Mouse (Mus musculus): ENCODE measurements around the gene Serpinb9. TPM values are rescaled to one million over a fixed set of nuclear protein-coding genes. Genes with fewer than 3 reads are reported as not detected.
A peak's percentile ranks its signal among the peaks of the same experiment; 100 is the strongest.
"Not testable (repeated sequence)": the region's sequence is repeated elsewhere in the genome, so short reads cannot be mapped to it uniquely, and the experiment has no call there.

Serpinb9 gene
- polyA plus RNA-seq, 1 experiment from 2014 or later = 39.7 TPM

- Histone ChIP-seq H3K36me3 (ENCODE audit: control insufficient read depth, insufficient read depth, low read length) (peaks cover 23% of the 10 kb centered on the region), H3K4me3 (ENCODE audit: low read length) (no peak overlapping the region), H3K9ac (ENCODE audit: low read length) (no peak overlapping the region), H3K4me2 (ENCODE audit: low read depth, low read length) (no peak overlapping the region), H3K9me3 (ENCODE audit: control insufficient read depth, low read length) (no peaks in the 10 kb centered on the region; the same call in 1 of the 2 replicates), H3K27me3 (ENCODE audit: control insufficient read depth, insufficient read depth, low read depth, low read length) (no peaks in the 10 kb centered on the region), H3K4me1 (replicated peaks; ENCODE audit: control insufficient read depth, insufficient read depth, low read length) (peaks cover 3% of the 10 kb centered on the region), H3K27ac (ENCODE audit: low read length) (no peak overlapping the region)
- peak; percentile 92 for ATAC-seq (ENCODE audit: low read depth)
- WGBS = 39% methylated on average over 1 of the region's 1 CpGs
Observed at GRCm38 (mm10) chr13:33012395-33012794, 9.3 kb downstream of the Serpinb9 start.

- no peak overlapping the region for H3K4me3 ChIP-seq (ENCODE audit: low read length)
- peaks cover 20% of the 10 kb centered on the region for H3K36me3 ChIP-seq (ENCODE audit: control insufficient read depth, insufficient read depth, low read length)
- no peak overlapping the region for H3K27ac ChIP-seq (ENCODE audit: low read length)
- no peak for ATAC-seq (ENCODE audit: low read depth)
- no peaks in the 10 kb centered on the region; the same call in 1 of the 2 replicates for H3K9me3 ChIP-seq (ENCODE audit: control insufficient read depth, low read length)
- H3K9ac ChIP-seq (ENCODE audit: low read length) = no peak overlapping the region
- 36% methylated on average over 2 of the region's 2 CpGs for WGBS
- H3K4me1 ChIP-seq (replicated peaks; ENCODE audit: control insufficient read depth, insufficient read depth, low read length) = peaks cover 3% of the 10 kb centered on the region
- H3K4me2 ChIP-seq (ENCODE audit: low read depth, low read length) = no peak overlapping the region
- H3K27me3 ChIP-seq (ENCODE audit: control insufficient read depth, insufficient read depth, low read depth, low read length) = no peaks in the 10 kb centered on the region
Observed at GRCm38 (mm10) chr13:33013271-33013670, 10.2 kb downstream of the Serpinb9 start.

GRCm38 (mm10) chr13:33022371-33022770 lies 19.3 kb downstream of the Serpinb9 start:
- Histone ChIP-seq H3K27ac (ENCODE audit: low read length) (no peak overlapping the region), H3K27me3 (ENCODE audit: control insufficient read depth, insufficient read depth, low read depth, low read length) (no peaks in the 10 kb centered on the region), H3K9me3 (ENCODE audit: control insufficient read depth, low read length) (no peaks in the 10 kb centered on the region), H3K4me1 (replicated peaks; ENCODE audit: control insufficient read depth, insufficient read depth, low read length) (no peaks in the 10 kb centered on the region), H3K36me3 (ENCODE audit: control insufficient read depth, insufficient read depth, low read length) (no peaks in the 10 kb centered on the region), H3K4me3 (ENCODE audit: low read length) (no peak overlapping the region), H3K9ac (ENCODE audit: low read length) (no peak overlapping the region), H3K4me2 (ENCODE audit: low read depth, low read length) (no peak overlapping the region)
- 91% methylated on average over 1 of the region's 1 CpGs for WGBS
- ATAC-seq (ENCODE audit: low read depth) = no peak

GRCm38 (mm10) chr13:33026427-33027057 lies 23.5 kb downstream of the Serpinb9 start:
- H3K36me3 ChIP-seq (ENCODE audit: control insufficient read depth, insufficient read depth, low read length) = no peaks in the 10 kb centered on the region
- H3K4me2 ChIP-seq (ENCODE audit: low read depth, low read length) = no peak overlapping the region
- no peak for ATAC-seq (ENCODE audit: low read depth)
- no peak overlapping the region for H3K27ac ChIP-seq (ENCODE audit: low read length)
- no peak overlapping the region for H3K9ac ChIP-seq (ENCODE audit: low read length)
- H3K4me1 ChIP-seq (replicated peaks; ENCODE audit: control insufficient read depth, insufficient read depth, low read length) = no peaks in the 10 kb centered on the region
- H3K9me3 ChIP-seq (ENCODE audit: control insufficient read depth, low read length) = no peaks in the 10 kb centered on the region
- WGBS = 32% methylated on average over 1 of the region's 1 CpGs
- H3K27me3 ChIP-seq (ENCODE audit: control insufficient read depth, insufficient read depth, low read depth, low read length) = no peaks in the 10 kb centered on the region
- H3K4me3 ChIP-seq (ENCODE audit: low read length) = no peak overlapping the region

GRCm38 (mm10) chr13:33027244-33027643 lies 24.2 kb downstream of the Serpinb9 start, which contains the start of gene Serpinb9b:
TSS of gene Serpinb9b (plus strand) at chr13:33027416.
- no peak within 1 kb of the TSS for H3K4me3 ChIP-seq (ENCODE audit: low read length)
- 69% methylated on average over 2 of the region's 2 CpGs for WGBS
- H3K4me2 ChIP-seq (ENCODE audit: low read depth, low read length) = no peak within 1 kb of the TSS
- H3K4me1 ChIP-seq (replicated peaks; ENCODE audit: control insufficient read depth, insufficient read depth, low read length) = no peaks in the 10 kb centered on the region
- ATAC-seq (ENCODE audit: low read depth) = no peak
- H3K9me3 ChIP-seq (ENCODE audit: control insufficient read depth, low read length) = no peaks in the 10 kb centered on the region
- no peaks in the 10 kb centered on the region for H3K36me3 ChIP-seq (ENCODE audit: control insufficient read depth, insufficient read depth, low read length)
- H3K27me3 ChIP-seq (ENCODE audit: control insufficient read depth, insufficient read depth, low read depth, low read length) = no peaks in the 10 kb centered on the region
- H3K9ac ChIP-seq (ENCODE audit: low read length) = no peak within 1 kb of the TSS
- no peak within 1 kb of the TSS for H3K27ac ChIP-seq (ENCODE audit: low read length)

GRCm38 (mm10) chr13:33028146-33028545 lies 25.1 kb downstream of the Serpinb9 start:
- ATAC-seq (ENCODE audit: low read depth) = no peak
- 21% methylated on average over 2 of the region's 2 CpGs for WGBS

GRCm38 (mm10) chr13:33028550-33028949 lies 25.5 kb downstream of the Serpinb9 start:
- no peak overlapping the region for H3K4me3 ChIP-seq (ENCODE audit: low read length)
- ATAC-seq (ENCODE audit: low read depth) = 0 out of 2 replicates have a peak, but pooled peaks have one; percentile 20
- no peaks in the 10 kb centered on the region for H3K9me3 ChIP-seq (ENCODE audit: control insufficient read depth, low read length)
- no peaks in the 10 kb centered on the region for H3K36me3 ChIP-seq (ENCODE audit: control insufficient read depth, insufficient read depth, low read length)
- H3K4me2 ChIP-seq (ENCODE audit: low read depth, low read length) = no peak overlapping the region
- no peaks in the 10 kb centered on the region for H3K4me1 ChIP-seq (replicated peaks; ENCODE audit: control insufficient read depth, insufficient read depth, low read length)
- 33% methylated on average over 2 of the region's 2 CpGs for WGBS
- H3K27me3 ChIP-seq (ENCODE audit: control insufficient read depth, insufficient read depth, low read depth, low read length) = no peaks in the 10 kb centered on the region
- no peak overlapping the region for H3K9ac ChIP-seq (ENCODE audit: low read length)
- H3K27ac ChIP-seq (ENCODE audit: low read length) = no peak overlapping the region

More at GRCm38 (mm10) chr13:33028146-33028545, 25.1 kb downstream of the Serpinb9 start:
- Histone ChIP-seq H3K9ac (ENCODE audit: low read length) (no peak overlapping the region), H3K9me3 (ENCODE audit: control insufficient read depth, low read length) (no peaks in the 10 kb centered on the region), H3K27ac (ENCODE audit: low read length) (no peak overlapping the region), H3K4me2 (ENCODE audit: low read depth, low read length) (no peak overlapping the region), H3K4me1 (replicated peaks; ENCODE audit: control insufficient read depth, insufficient read depth, low read length) (no peaks in the 10 kb centered on the region), H3K27me3 (ENCODE audit: control insufficient read depth, insufficient read depth, low read depth, low read length) (no peaks in the 10 kb centered on the region), H3K36me3 (ENCODE audit: control insufficient read depth, insufficient read depth, low read length) (no peaks in the 10 kb centered on the region), H3K4me3 (ENCODE audit: low read length) (no peak overlapping the region)

- H3K27ac ChIP-seq (ENCODE audit: low read length); H3K9me3 ChIP-seq (ENCODE audit: control insufficient read depth, low read length); H3K27me3 ChIP-seq (ENCODE audit: control insufficient read depth, insufficient read depth, low read depth, low read length); H3K36me3 ChIP-seq (ENCODE audit: control insufficient read depth, insufficient read depth, low read length); H3K4me2 ChIP-seq (ENCODE audit: low read depth, low read length); H3K4me1 ChIP-seq (replicated peaks; ENCODE audit: control insufficient read depth, insufficient read depth, low read length); H3K9ac ChIP-seq (ENCODE audit: low read length); H3K4me3 ChIP-seq (ENCODE audit: low read length); ATAC-seq (ENCODE audit: low read depth): not testable (repeated sequence)
- 79% methylated on average over 2 of the region's 2 CpGs for WGBS
Observed at GRCm38 (mm10) chr13:33029478-33029877, 26.4 kb downstream of the Serpinb9 start.

GRCm38 (mm10) chr13:33030281-33030680 lies 27.2 kb downstream of the Serpinb9 start:
- Histone ChIP-seq H3K4me3 (ENCODE audit: low read length) (no peak overlapping the region), H3K9ac (ENCODE audit: low read length) (no peak overlapping the region), H3K27ac (ENCODE audit: low read length) (no peak overlapping the region), H3K36me3 (ENCODE audit: control insufficient read depth, insufficient read depth, low read length) (no peaks in the 10 kb centered on the region), H3K4me1 (replicated peaks; ENCODE audit: control insufficient read depth, insufficient read depth, low read length) (no peaks in the 10 kb centered on the region), H3K27me3 (ENCODE audit: control insufficient read depth, insufficient read depth, low read depth, low read length) (no peaks in the 10 kb centered on the region), H3K9me3 (ENCODE audit: control insufficient read depth, low read length) (no peaks in the 10 kb centered on the region), H3K4me2 (ENCODE audit: low read depth, low read length) (no peak overlapping the region)
- ATAC-seq (ENCODE audit: low read depth) = no peak
- 93% methylated on average over 2 of the region's 3 CpGs for WGBS
